Mouse (Mus musculus): Measurements from ENCODE around the gene Wif1. TPM values are rescaled to one million over a fixed set of nuclear protein-coding genes. Genes with fewer than 3 reads are reported as not detected.

The Wif1 gene
- polyA plus RNA-seq, 1 experiment from 2014 or later = 16.8 TPM

DNA sequence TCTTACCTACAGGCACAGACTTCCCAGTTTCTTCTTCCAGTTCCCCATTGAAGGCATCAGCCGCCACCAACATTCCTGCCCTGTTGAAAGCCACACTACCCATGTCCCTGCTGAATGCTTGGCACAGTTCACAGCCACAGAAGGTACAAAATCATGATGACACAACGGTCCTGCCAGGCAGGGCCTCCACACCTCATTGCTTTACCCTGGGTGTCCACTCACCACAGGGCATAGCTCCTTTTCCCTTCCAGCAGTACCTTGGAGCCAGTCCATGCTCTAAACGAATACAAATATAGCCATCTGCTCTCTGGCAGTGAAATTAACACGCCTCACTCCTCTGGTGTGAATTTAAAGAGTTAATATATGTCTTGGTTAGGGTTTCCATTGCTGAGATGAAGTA lies 49.1 kb downstream of the Wif1 start:
- 89% methylated on average over 4 of the region's 4 CpGs for WGBS
- no peaks in the 10 kb centered on the region for H3K36me3 ChIP-seq
- no peak for ATAC-seq (replicated peaks; ENCODE audit: insufficient number of reproducible peaks, insufficient read depth, low FRiP score, low read depth)
- no peaks in the 10 kb centered on the region for H3K9me3 ChIP-seq (replicated peaks)
- no peak overlapping the region for H3K27ac ChIP-seq
- no peak overlapping the region for H3K4me3 ChIP-seq
- no peak overlapping the region for H3K4me2 ChIP-seq
- H3K27me3 ChIP-seq = no peaks in the 10 kb centered on the region
- H3K4me1 ChIP-seq (replicated peaks) = no peaks in the 10 kb centered on the region
- no peak overlapping the region for H3K9ac ChIP-seq

GRCm38 (mm10) chr10:121083512-121083911 lies 49.8 kb downstream of the Wif1 start:
- H3K36me3 ChIP-seq = no peaks in the 10 kb centered on the region
- no peak overlapping the region for H3K9ac ChIP-seq
- H3K4me3 ChIP-seq = no peak overlapping the region
- no peaks in the 10 kb centered on the region for H3K27me3 ChIP-seq
- H3K4me2 ChIP-seq = no peak overlapping the region
- no peak for ATAC-seq (replicated peaks; ENCODE audit: insufficient number of reproducible peaks, insufficient read depth, low FRiP score, low read depth)
- H3K9me3 ChIP-seq (replicated peaks) = no peaks in the 10 kb centered on the region
- no peak overlapping the region for H3K27ac ChIP-seq
- H3K4me1 ChIP-seq (replicated peaks) = no peaks in the 10 kb centered on the region
- 59% methylated on average over 10 of the region's 10 CpGs for WGBS

- no peaks in the 10 kb centered on the region for H3K9me3 ChIP-seq (replicated peaks)
- peaks cover 5% of the 10 kb centered on the region; the same call in 1 of the 2 replicates for H3K4me1 ChIP-seq (replicated peaks)
- H3K4me3 ChIP-seq = no peak overlapping the region
- H3K27me3 ChIP-seq = no peaks in the 10 kb centered on the region
- ATAC-seq (replicated peaks; ENCODE audit: insufficient number of reproducible peaks, insufficient read depth, low FRiP score, low read depth) = no peak
- H3K4me2 ChIP-seq = no peak overlapping the region
- no peak overlapping the region for H3K9ac ChIP-seq
- WGBS = 59% methylated on average over 5 of the region's 5 CpGs
- H3K27ac ChIP-seq = no peak overlapping the region
- no peaks in the 10 kb centered on the region for H3K36me3 ChIP-seq
These were observed 54.9 kb downstream of the Wif1 start for GRCm38 (mm10) chr10:121088679-121089078.

DNA sequence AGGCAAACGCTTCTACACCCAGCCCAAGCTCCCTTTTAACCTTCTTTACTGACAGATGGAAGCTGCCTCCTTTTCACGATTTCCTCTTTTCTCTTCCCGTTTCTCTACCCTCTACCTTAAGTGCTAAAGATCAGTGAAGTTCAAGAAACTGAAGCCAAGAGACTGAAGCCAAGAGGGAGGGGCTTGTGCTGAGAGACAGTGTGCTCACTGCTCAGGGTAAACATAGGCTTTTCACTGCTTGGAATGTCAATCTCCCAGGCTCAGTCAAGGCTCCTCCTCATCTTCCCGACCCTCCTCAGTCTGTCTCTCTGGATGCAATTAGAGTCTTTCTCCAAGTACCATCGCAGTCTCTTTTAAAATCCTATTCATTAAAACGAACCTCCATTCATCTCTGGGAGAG lies 55.6 kb downstream of the Wif1 start:
- Histone ChIP-seq H3K4me3 (peak overlapping the region; percentile 24; the same call in 1 of the 2 replicates), H3K9ac (no peak overlapping the region), H3K36me3 (no peaks in the 10 kb centered on the region), H3K27me3 (no peaks in the 10 kb centered on the region), H3K9me3 (replicated peaks) (no peaks in the 10 kb centered on the region), H3K27ac (no peak overlapping the region), H3K4me1 (replicated peaks) (peaks cover 5% of the 10 kb centered on the region; the same call in 1 of the 2 replicates), H3K4me2 (peak overlapping the region; percentile 50)
- no peak for ATAC-seq (replicated peaks; ENCODE audit: insufficient number of reproducible peaks, insufficient read depth, low FRiP score, low read depth)
- 4% methylated on average over 6 of the region's 6 CpGs for WGBS

DNA sequence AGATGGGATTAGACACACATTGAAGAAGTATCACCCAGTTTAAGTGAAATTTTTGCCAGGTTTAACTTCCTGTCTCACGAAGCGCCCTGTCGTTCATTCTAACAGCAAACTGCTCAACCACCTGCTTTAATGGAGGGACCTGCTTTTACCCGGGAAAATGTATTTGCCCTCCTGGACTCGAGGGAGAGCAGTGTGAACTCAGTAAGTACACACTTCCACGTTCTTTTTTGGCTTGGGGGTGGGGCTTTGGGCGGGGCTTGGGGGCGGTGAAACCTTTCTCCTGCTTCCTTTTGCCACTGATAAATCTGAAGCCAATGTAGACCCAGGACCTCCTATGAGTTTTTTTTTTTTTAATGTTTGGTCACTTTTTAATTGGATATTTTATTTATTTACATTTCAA lies 56.2 kb downstream of the Wif1 start:
- Histone ChIP-seq H3K9me3 (replicated peaks) (no peaks in the 10 kb centered on the region), H3K27me3 (no peaks in the 10 kb centered on the region), H3K27ac (no peak overlapping the region), H3K4me1 (replicated peaks) (peaks cover 5% of the 10 kb centered on the region; the same call in 1 of the 2 replicates), H3K4me2 (peak overlapping the region; percentile 50), H3K9ac (no peak overlapping the region), H3K4me3 (0 out of 2 replicates have a peak overlapping the region, but pooled peaks have one; percentile 5), H3K36me3 (no peaks in the 10 kb centered on the region)
- WGBS = 24% methylated on average over 8 of the region's 8 CpGs
- ATAC-seq (replicated peaks; ENCODE audit: insufficient number of reproducible peaks, insufficient read depth, low FRiP score, low read depth) = no peak

GRCm38 (mm10) chr10:121095948-121096347 lies 62.2 kb downstream of the Wif1 start:
- no peak overlapping the region for H3K4me3 ChIP-seq
- no peaks in the 10 kb centered on the region for H3K27me3 ChIP-seq
- no peak overlapping the region for H3K27ac ChIP-seq
- 63% methylated on average over 12 of the region's 12 CpGs for WGBS
- H3K9me3 ChIP-seq (replicated peaks) = no peaks in the 10 kb centered on the region
- H3K9ac ChIP-seq = no peak overlapping the region
- H3K36me3 ChIP-seq = no peaks in the 10 kb centered on the region
- no peak for ATAC-seq (replicated peaks; ENCODE audit: insufficient number of reproducible peaks, insufficient read depth, low FRiP score, low read depth)
- H3K4me1 ChIP-seq (replicated peaks) = 0 out of 2 replicates have a peak, but pooled peaks cover 2% of the 10 kb centered on the region
- peak overlapping the region; percentile 21 for H3K4me2 ChIP-seq

GRCm38 (mm10) chr10:121098263-121098662 lies 64.5 kb downstream of the Wif1 start:
- Histone ChIP-seq H3K9ac (no peak overlapping the region), H3K4me3 (no peak overlapping the region), H3K9me3 (replicated peaks) (no peaks in the 10 kb centered on the region), H3K27me3 (no peaks in the 10 kb centered on the region), H3K27ac (no peak overlapping the region), H3K36me3 (no peaks in the 10 kb centered on the region), H3K4me1 (replicated peaks) (0 out of 2 replicates have a peak, but pooled peaks cover 2% of the 10 kb centered on the region), H3K4me2 (no peak overlapping the region)
- 63% methylated on average over 12 of the region's 12 CpGs for WGBS
- ATAC-seq (replicated peaks; ENCODE audit: insufficient number of reproducible peaks, insufficient read depth, low FRiP score, low read depth) = no peak; the same call in 1 of the 2 replicates

DNA sequence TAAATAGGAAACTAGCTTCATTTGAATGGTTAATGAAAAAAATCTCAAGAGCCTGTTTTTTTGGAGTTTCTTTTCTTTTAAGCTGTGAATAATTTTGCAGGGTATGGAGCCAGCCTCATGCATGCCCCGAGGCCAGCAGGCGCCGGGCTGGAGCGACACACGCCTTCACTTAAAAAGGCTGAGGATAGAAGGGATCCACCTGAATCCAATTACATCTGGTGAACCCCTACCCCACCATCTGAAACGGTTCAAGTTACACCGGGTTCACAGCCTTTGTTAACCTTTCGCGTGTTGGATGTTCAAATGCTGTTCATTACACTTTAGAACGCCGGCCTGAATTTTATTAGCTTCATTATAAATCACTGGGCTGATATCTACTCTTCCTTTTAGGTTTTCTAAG lies 65.9 kb downstream of the Wif1 start:
- no peak overlapping the region for H3K9ac ChIP-seq
- WGBS = 69% methylated on average over 11 of the region's 11 CpGs
- H3K36me3 ChIP-seq = no peaks in the 10 kb centered on the region
- H3K27ac ChIP-seq = no peak overlapping the region
- H3K27me3 ChIP-seq = no peaks in the 10 kb centered on the region
- H3K4me2 ChIP-seq = no peak overlapping the region
- no peak overlapping the region for H3K4me3 ChIP-seq
- ATAC-seq (replicated peaks; ENCODE audit: insufficient number of reproducible peaks, insufficient read depth, low FRiP score, low read depth) = no peak
- H3K4me1 ChIP-seq (replicated peaks) = 0 out of 2 replicates have a peak, but pooled peaks cover 2% of the 10 kb centered on the region
- no peaks in the 10 kb centered on the region for H3K9me3 ChIP-seq (replicated peaks)

DNA sequence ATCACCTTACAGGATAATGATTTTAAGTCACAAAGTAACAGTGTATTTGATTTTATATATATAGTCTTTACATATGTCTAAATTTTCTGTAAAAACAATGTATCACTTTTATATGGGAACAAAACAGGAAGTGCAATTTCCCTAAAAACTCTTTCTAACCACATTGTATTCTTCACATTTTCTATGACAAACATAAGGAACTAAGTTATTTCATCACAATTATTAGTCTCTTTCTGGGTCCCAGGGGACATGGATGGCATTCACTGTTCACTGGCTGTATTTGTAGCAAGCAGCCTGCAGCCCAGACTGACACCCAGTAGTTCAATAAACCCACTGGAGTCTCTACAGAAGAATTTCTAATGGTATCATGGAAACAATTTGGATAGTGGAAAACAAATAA lies 82.4 kb downstream of the Wif1 start:
- no peaks in the 10 kb centered on the region for H3K36me3 ChIP-seq
- H3K4me1 ChIP-seq (replicated peaks) = no peaks in the 10 kb centered on the region
- no peak for ATAC-seq (replicated peaks; ENCODE audit: insufficient number of reproducible peaks, insufficient read depth, low FRiP score, low read depth)
- H3K4me2 ChIP-seq = no peak overlapping the region
- H3K9me3 ChIP-seq (replicated peaks) = no peaks in the 10 kb centered on the region
- H3K9ac ChIP-seq = no peak overlapping the region
- H3K27ac ChIP-seq = no peak overlapping the region
- H3K4me3 ChIP-seq = no peak overlapping the region
- no peaks in the 10 kb centered on the region for H3K27me3 ChIP-seq

- H3K27ac ChIP-seq = no peak overlapping the region
- no peak for ATAC-seq (replicated peaks; ENCODE audit: insufficient number of reproducible peaks, insufficient read depth, low FRiP score, low read depth)
These were observed 82.9 kb downstream of the Wif1 start for GRCm38 (mm10) chr10:121116636-121117035.

DNA sequence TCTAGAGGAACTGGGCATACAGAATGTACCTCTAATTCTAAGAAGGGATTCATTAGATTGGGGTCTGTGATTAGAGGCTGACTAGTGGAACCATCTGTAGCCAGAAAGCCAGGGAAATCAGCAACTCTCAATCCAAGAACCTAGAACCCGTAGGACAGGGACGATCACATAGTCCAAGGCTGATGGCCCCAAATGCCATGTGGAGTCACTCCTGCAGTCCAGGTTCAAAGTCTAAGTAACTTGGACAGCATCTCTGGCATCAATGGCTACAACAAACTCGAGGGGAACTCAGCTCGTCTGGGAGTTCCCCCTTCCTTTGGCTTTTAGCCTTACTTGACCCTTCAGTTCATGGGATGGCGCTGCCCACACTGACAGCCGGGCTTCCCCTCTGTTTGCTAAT lies 87.0 kb downstream of the Wif1 start:
- no peak for ATAC-seq (replicated peaks; ENCODE audit: insufficient number of reproducible peaks, insufficient read depth, low FRiP score, low read depth)
- 78% methylated on average over 6 of the region's 6 CpGs for WGBS
- Histone ChIP-seq H3K9ac (no peak overlapping the region), H3K4me1 (replicated peaks) (no peaks in the 10 kb centered on the region), H3K27ac (no peak overlapping the region), H3K4me2 (no peak overlapping the region), H3K36me3 (no peaks in the 10 kb centered on the region), H3K4me3 (no peak overlapping the region), H3K27me3 (no peaks in the 10 kb centered on the region), H3K9me3 (replicated peaks) (no peaks in the 10 kb centered on the region)

More at GRCm38 (mm10) chr10:121116636-121117035, 82.9 kb downstream of the Wif1 start:
- Histone ChIP-seq H3K27me3 (no peaks in the 10 kb centered on the region), H3K4me1 (replicated peaks) (no peaks in the 10 kb centered on the region), H3K9ac (no peak overlapping the region), H3K4me2 (no peak overlapping the region), H3K9me3 (replicated peaks) (no peaks in the 10 kb centered on the region), H3K4me3 (no peak overlapping the region), H3K36me3 (no peaks in the 10 kb centered on the region)
- WGBS = 68% methylated on average over 4 of the region's 4 CpGs

- Histone ChIP-seq H3K36me3 (no peaks in the 10 kb centered on the region), H3K4me3 (no peak overlapping the region), H3K4me2 (no peak overlapping the region), H3K27ac (no peak overlapping the region), H3K27me3 (no peaks in the 10 kb centered on the region), H3K9me3 (replicated peaks) (no peaks in the 10 kb centered on the region), H3K9ac (no peak overlapping the region), H3K4me1 (replicated peaks) (0 out of 2 replicates have a peak, but pooled peaks cover 3% of the 10 kb centered on the region)
- ATAC-seq (replicated peaks; ENCODE audit: insufficient number of reproducible peaks, insufficient read depth, low FRiP score, low read depth) = no peak
- WGBS = 91% methylated on average over 16 of the region's 16 CpGs
These were observed 90.7 kb downstream of the Wif1 start for GRCm38 (mm10) chr10:121124481-121124880.
